Mouse (Mus musculus): Measurements from ENCODE around the gene Chrnb1. TPM values are rescaled to one million over a fixed set of nuclear protein-coding genes. Genes with fewer than 3 reads are reported as not detected.

The Chrnb1 gene
- total and polyA plus RNA-seq, 3 experiments = 0.31 to 1.6 TPM; not detected in 1

- TF ChIP-seq GABPA (IDR thresholded peaks at IDR 0.05; ENCODE audit: low read depth, low read length) = no peak
- TF ChIP-seq JUND (IDR thresholded peaks at IDR 0.05; ENCODE audit: low read depth, low read length) = 0 out of 2 replicates have a peak, but pooled peaks have one; percentile 7
- 0 out of 2 replicates have a peak, but pooled peaks have one; percentile 5 for TF ChIP-seq USF1 (IDR thresholded peaks at IDR 0.05; ENCODE audit: low read depth, low read length)
- TF ChIP-seq RAD21 (IDR thresholded peaks at IDR 0.05; ENCODE audit: low read depth, low read length) = no peak
- TF ChIP-seq ZC3H11A (IDR thresholded peaks at IDR 0.05; ENCODE audit: low read depth, low read length) = 0 out of 2 replicates have a peak, but pooled peaks have one; percentile 0
- no peak for TF ChIP-seq POLR2AphosphoS2 (IDR thresholded peaks at IDR 0.05; ENCODE audit: low read length)
- no peak; the same call in 1 of the 2 replicates for TF ChIP-seq ZNF384 (IDR thresholded peaks at IDR 0.05; ENCODE audit: low read depth, low read length)
- TF ChIP-seq MYC (IDR thresholded peaks at IDR 0.05; ENCODE audit: low read depth, low read length) = peak; percentile 65; the same call in 1 of the 2 replicates
- peak; percentile 20; the same call in 1 of the 2 replicates for TF ChIP-seq ETS1 (IDR thresholded peaks at IDR 0.05; ENCODE audit: low read depth, low read length)
- TF ChIP-seq EP300 (IDR thresholded peaks at IDR 0.05; ENCODE audit: low read depth in 1 of 2, low read length in 2 of 2) = peak in 1 of 2 experiments; percentile 61; a peak in 3 of 4 replicates
- TF ChIP-seq TAL1 (IDR thresholded peaks at IDR 0.05; ENCODE audit: low read length) = 0 out of 2 replicates have a peak, but pooled peaks have one; percentile 7
- no peak for TF ChIP-seq GATA1 (IDR thresholded peaks at IDR 0.05; ENCODE audit: low read depth, low read length)
- TF ChIP-seq RCOR1 (IDR thresholded peaks at IDR 0.05; ENCODE audit: low read depth, low read length) = no peak; the same call in 1 of the 2 replicates
- no peak for TF ChIP-seq UBTF (IDR thresholded peaks at IDR 0.05; ENCODE audit: borderline replicate concordance, insufficient read depth, low read depth, low read length)
- TF ChIP-seq MAX (IDR thresholded peaks at IDR 0.05; ENCODE audit: low read length) = peak; percentile 67; the same call in 1 of the 2 replicates
- TF ChIP-seq MAZ (IDR thresholded peaks at IDR 0.05; ENCODE audit: low read depth, low read length) = no peak; the same call in 1 of the 2 replicates
- TF ChIP-seq TCF12 (IDR thresholded peaks at IDR 0.05; ENCODE audit: low read depth, low read length) = peak; percentile 57
- TF ChIP-seq CHD1 (IDR thresholded peaks at IDR 0.05; ENCODE audit: low read depth, low read length) = no peak; the same call in 1 of the 2 replicates
- no peak for TF ChIP-seq CTCF (IDR thresholded peaks at IDR 0.05 in 2 of 3, conservative IDR thresholded peaks at IDR 0.05 in 1 of 3; ENCODE audit: control insufficient read depth in 1 of 3, insufficient read depth in 1 of 3, low read depth in 2 of 3, low read length in 3 of 3, poor library complexity in 1 of 3, severe bottlenecking in 1 of 3)
- no peak for TF ChIP-seq E2F4 (IDR thresholded peaks at IDR 0.05; ENCODE audit: borderline replicate concordance, low read depth, low read length)
- TF ChIP-seq MAFK (IDR thresholded peaks at IDR 0.05; ENCODE audit: borderline replicate concordance, low read depth, low read length) = no peak
- no peak for TF ChIP-seq ZKSCAN1 (IDR thresholded peaks at IDR 0.05; ENCODE audit: low read depth, low read length)
Observed at GRCm38 (mm10) chr11:69758971-69759721, 36.6 kb downstream of the Chrnb1 start (continued).

- Histone ChIP-seq H3K79me2 (ENCODE audit: control insufficient read depth, insufficient read depth, low read length, poor library complexity) (peaks cover 39% of the 10 kb centered on the region), H3K27ac (ENCODE audit: control insufficient read depth, low read depth, low read length) (peak within 1 kb of the TSS; percentile 98), H3K4me1 (ENCODE audit: control insufficient read depth in 1 of 2, insufficient read depth in 2 of 2, low read length in 2 of 2) (peaks cover 8 to 21% of the 10 kb centered on the region in 2 experiments), H3K36me3 (ENCODE audit: control insufficient read depth in 1 of 2, insufficient read depth in 2 of 2, low read length in 2 of 2) (peaks cover 0 to 28% of the 10 kb centered on the region in 2 experiments; a peak in 2 of 4 replicates), H3K4me3 (ENCODE audit: control insufficient read depth in 1 of 2, insufficient read depth in 1 of 2, low read depth in 2 of 2, low read length in 2 of 2) (peak within 1 kb of the TSS; percentile 85 to 92), H3K9me3 (replicated peaks; ENCODE audit: insufficient read depth, low read length) (no peaks in the 10 kb centered on the region), H3K27me3 (ENCODE audit: control insufficient read depth in 1 of 2, insufficient read depth in 2 of 2, low read length in 2 of 2) (no peaks in the 10 kb centered on the region), H3K9ac (ENCODE audit: control insufficient read depth, low read depth, low read length, poor library complexity, severe bottlenecking) (peak within 1 kb of the TSS; percentile 89)
- DNase-seq (ENCODE audit: low read depth, low spot score) = peak; percentile 99
- TF ChIP-seq NELFE (IDR thresholded peaks at IDR 0.05; ENCODE audit: low read depth, low read length) = peak; percentile 100
- TF ChIP-seq RAD21 (IDR thresholded peaks at IDR 0.05; ENCODE audit: low read depth, low read length) = no peak
- TF ChIP-seq USF2 (IDR thresholded peaks at IDR 0.05; ENCODE audit: borderline replicate concordance in 1 of 2, insufficient read depth in 1 of 2, low read depth in 1 of 2, low read length in 2 of 2) = no peak
- peak; percentile 77 for TF ChIP-seq MYC (IDR thresholded peaks at IDR 0.05; ENCODE audit: low read depth, low read length)
- TF ChIP-seq MXI1 (IDR thresholded peaks at IDR 0.05; ENCODE audit: low read depth, low read length) = no peak
- no peak for TF ChIP-seq ZC3H11A (IDR thresholded peaks at IDR 0.05; ENCODE audit: low read depth, low read length)
- peak; percentile 85 for TF ChIP-seq SIN3A (IDR thresholded peaks at IDR 0.05; ENCODE audit: low read length)
- TF ChIP-seq KAT2A (conservative IDR thresholded peaks at IDR 0.05; ENCODE audit: low read depth, low read length) = peak; percentile 36; the same call in 1 of the 2 replicates
- TF ChIP-seq ZMIZ1 (IDR thresholded peaks at IDR 0.05; ENCODE audit: low read depth, low read length) = peak; percentile 100
- TF ChIP-seq HCFC1 (IDR thresholded peaks at IDR 0.05; ENCODE audit: low read depth, low read length) = peak; percentile 82
- TF ChIP-seq MEF2A (IDR thresholded peaks at IDR 0.05; ENCODE audit: extremely low read depth, insufficient replicate concordance, low read depth, low read length, poor library complexity, severe bottlenecking) = 0 out of 2 replicates have a peak, but pooled peaks have one; percentile 6
- TF ChIP-seq EP300 (IDR thresholded peaks at IDR 0.05; ENCODE audit: low read depth in 1 of 2, low read length in 2 of 2) = peak in 1 of 2 experiments; percentile 32; a peak in 2 of 4 replicates
- TF ChIP-seq ELF1 (IDR thresholded peaks at IDR 0.05; ENCODE audit: low read depth, low read length) = peak; percentile 45; the same call in 1 of the 2 replicates
- no peak for TF ChIP-seq GATA1 (IDR thresholded peaks at IDR 0.05; ENCODE audit: low read depth, low read length)
Observed at GRCm38 (mm10) chr11:69758478-69758970, 37.2 kb downstream of the Chrnb1 start, which contains the start of gene Polr2a. Gene Polr2a, minus strand, starts transcription at chr11:69758637.
